Mouse (Mus musculus) stomach, postnatal 0 days (tissue): ENCODE data around the gene Susd3. TPM values are rescaled to one million over a fixed set of nuclear protein-coding genes. Genes with fewer than 3 reads are reported as not detected.

ENCODE experiments used
- ATAC-seq: fragments of 200-750 bp; cut with Nextera tagmentation; 2 replicates; pipeline ENCODE4 v1.8.0; 2017; ENCODE audit not compliant: low FRiP score, low TSS enrichment
- DNase-seq: peaks from one replicate; pipeline ENCODE4 v3.0.0-alpha.2; 2016; ENCODE audit warnings: low spot score
- H3K27ac ChIP-seq: fragments of 300-500 bp; sonication (generic); replicated peaks from 2 replicates; pipeline ENCODE4 v1.5.1; 2014; ENCODE audit warnings: mild to moderate bottlenecking, control low read depth
- H3K27me3 ChIP-seq: fragments of 300-500 bp; sonication (generic); 2 replicates; pipeline ENCODE4 v1.6.1; 2014; ENCODE audit warnings: low read length; ENCODE audit not compliant: control insufficient read depth, insufficient read depth
- H3K36me3 ChIP-seq: fragments of 300-500 bp; sonication (generic); 2 replicates; pipeline ENCODE4 v1.6.1; 2014; ENCODE audit warnings: low read length, mixed read lengths; ENCODE audit not compliant: control insufficient read depth, insufficient read depth
- H3K4me1 ChIP-seq: fragments of 300-500 bp; sonication (generic); replicated peaks from 2 replicates; pipeline ENCODE4 v1.6.1; 2014; ENCODE audit warnings: antibody characterized with exemption; ENCODE audit not compliant: control insufficient read depth, insufficient read depth
- H3K4me2 ChIP-seq: fragments of 300-500 bp; sonication (generic); replicated peaks from 2 replicates; pipeline ENCODE4 v1.6.1; 2014; ENCODE audit warnings: low read depth, mild to moderate bottlenecking, control low read depth, moderate library complexity
- H3K4me3 ChIP-seq: fragments of 300-500 bp; sonication (generic); 2 replicates; pipeline ENCODE4 v1.5.1; 2014; ENCODE audit warnings: low read depth, low read length, control low read depth
- H3K9ac ChIP-seq: fragments of 300-500 bp; sonication (generic); 2 replicates; pipeline ENCODE4 v1.6.1; 2014; ENCODE audit warnings: mild to moderate bottlenecking, low read length, control low read depth, mixed read lengths
- H3K9me3 ChIP-seq: fragments of 300-500 bp; sonication (generic); 2 replicates; pipeline ENCODE4 v1.6.1; 2016; ENCODE audit warnings: low read length; ENCODE audit not compliant: control insufficient read depth
- CTCF ChIP-seq: IDR thresholded peaks from 2 replicates; pipeline ENCODE4 v1.5.1; 2016; ENCODE audit warnings: antibody characterized with exemption, low read depth, mild to moderate bottlenecking, moderate library complexity
- EP300 ChIP-seq: optimal IDR thresholded peaks from 2 replicates; pipeline ENCODE3; 2016; ENCODE audit warnings: antibody characterized with exemption
- WGBS: fragments of 180-500 bp; shearing (Covaris S2); extraction: QIAGEN DNeasy Blood & Tissue Kit; methylation state at CpG from one replicate; pipeline ENCODE4 v1.1.7; 2014; 5-methylcytosine and 5-hydroxymethylcytosine counted together
- polyA plus RNA-seq: library from polyadenylated mRNA; unstranded; fragments of >200 nt; fragmentation: Nextera tagmentation; extraction: Ambion mirVana; gene quantifications from 2 replicates; pipeline ENCODE4 v1.2.1, GENCODE M21; 2015

Susd3 gene
- polyA plus RNA-seq, 1 experiment from 2014 or later, result 1.2 TPM

DNA sequence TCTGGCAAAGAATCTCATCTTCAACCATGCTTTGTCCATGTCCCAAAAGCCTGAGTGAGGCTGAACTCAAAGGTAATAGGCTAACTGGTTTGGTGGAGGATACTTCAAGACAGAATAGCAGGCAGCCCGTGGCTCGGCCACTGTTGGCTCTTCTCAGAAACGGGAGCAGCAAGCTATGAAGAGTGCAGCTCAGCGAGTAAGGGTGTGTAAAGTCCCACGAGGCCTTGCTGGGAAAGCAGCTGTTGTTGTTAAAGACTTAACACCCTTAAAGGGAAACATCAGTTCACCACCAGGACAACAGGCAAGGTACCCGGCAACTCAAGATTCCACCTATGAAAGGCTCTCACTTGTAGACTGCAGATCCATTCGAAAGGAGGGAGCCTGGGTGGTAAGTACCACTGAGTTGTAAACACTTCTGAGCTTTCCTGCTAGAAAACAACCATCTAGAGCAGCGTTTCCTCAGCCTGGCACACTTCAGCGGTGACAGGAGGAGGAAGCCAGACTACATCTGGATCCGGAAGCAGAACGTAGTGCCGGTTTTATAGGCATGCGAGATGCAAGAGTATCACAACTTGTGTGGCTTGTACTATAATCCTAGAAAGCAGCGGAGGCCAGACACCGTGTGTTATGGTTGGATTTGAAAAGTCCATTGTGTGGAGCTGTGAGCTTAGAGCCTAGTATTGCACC lies 11.7 kb upstream of the Susd3 start:
- Histone ChIP-seq H3K4me1 (no peaks in the 10 kb centered on the region), H3K9ac (no peak overlapping the region), H3K36me3 (no peaks in the 10 kb centered on the region), H3K27ac (no peak overlapping the region), H3K27me3 (no peaks in the 10 kb centered on the region), H3K9me3 (no peaks in the 10 kb centered on the region), H3K4me3 (no peak overlapping the region), H3K4me2 (no peak overlapping the region)
- TF ChIP-seq EP300, result no peak
- TF ChIP-seq CTCF, result no peak
- no peak for ATAC-seq
- WGBS, result 67% methylated on average over 15 of the region's 15 CpGs
- no peak for DNase-seq

GRCm38 (mm10) chr13:49257819-49258313 lies 9.4 kb upstream of the Susd3 start:
- DNase-seq (no peak), ATAC-seq (no peak)
- Histone ChIP-seq H3K9ac (no peak overlapping the region), H3K4me1 (no peaks in the 10 kb centered on the region), H3K9me3 (no peaks in the 10 kb centered on the region), H3K27me3 (no peaks in the 10 kb centered on the region), H3K4me2 (no peak overlapping the region), H3K27ac (no peak overlapping the region), H3K36me3 (no peaks in the 10 kb centered on the region), H3K4me3 (no peak overlapping the region)
- TF ChIP-seq EP300 (no peak), CTCF (no peak)
- WGBS, result 70% methylated on average over 3 of the region's 3 CpGs

- no peak for DNase-seq
- H3K4me1 ChIP-seq, result 0 out of 2 replicates have a peak, but pooled peaks cover 2% of the 10 kb centered on the region
- H3K4me3 ChIP-seq, result no peak overlapping the region
- H3K36me3 ChIP-seq, result no peaks in the 10 kb centered on the region
- no peaks in the 10 kb centered on the region for H3K9me3 ChIP-seq
- no peaks in the 10 kb centered on the region; the same call in 1 of the 2 replicates for H3K27me3 ChIP-seq
- no peak overlapping the region for H3K4me2 ChIP-seq
- 88% methylated on average over 13 of the region's 13 CpGs for whole genome bisulfite sequencing
- H3K27ac ChIP-seq, result no peak overlapping the region
- no peak for ATAC-seq
- no peak for TF ChIP-seq CTCF
- TF ChIP-seq EP300, result no peak
- H3K9ac ChIP-seq, result no peak overlapping the region
Measured at GRCm38 (mm10) chr13:49252746-49253145, 4.2 kb upstream of the Susd3 start.

GRCm38 (mm10) chr13:49252113-49252512 lies 3.6 kb upstream of the Susd3 start:
- Histone ChIP-seq H3K4me2 (no peak overlapping the region), H3K4me1 (0 out of 2 replicates have a peak, but pooled peaks cover 3% of the 10 kb centered on the region), H3K4me3 (no peak overlapping the region), H3K27ac (no peak overlapping the region), H3K9ac (no peak overlapping the region), H3K27me3 (no peaks in the 10 kb centered on the region; the same call in 1 of the 2 replicates), H3K9me3 (no peaks in the 10 kb centered on the region), H3K36me3 (no peaks in the 10 kb centered on the region)
- no peak for TF ChIP-seq CTCF
- no peak for TF ChIP-seq EP300
- no peak for ATAC-seq
- WGBS, result 52% methylated on average over 2 of the region's 2 CpGs
- DNase-seq, result no peak

DNA sequence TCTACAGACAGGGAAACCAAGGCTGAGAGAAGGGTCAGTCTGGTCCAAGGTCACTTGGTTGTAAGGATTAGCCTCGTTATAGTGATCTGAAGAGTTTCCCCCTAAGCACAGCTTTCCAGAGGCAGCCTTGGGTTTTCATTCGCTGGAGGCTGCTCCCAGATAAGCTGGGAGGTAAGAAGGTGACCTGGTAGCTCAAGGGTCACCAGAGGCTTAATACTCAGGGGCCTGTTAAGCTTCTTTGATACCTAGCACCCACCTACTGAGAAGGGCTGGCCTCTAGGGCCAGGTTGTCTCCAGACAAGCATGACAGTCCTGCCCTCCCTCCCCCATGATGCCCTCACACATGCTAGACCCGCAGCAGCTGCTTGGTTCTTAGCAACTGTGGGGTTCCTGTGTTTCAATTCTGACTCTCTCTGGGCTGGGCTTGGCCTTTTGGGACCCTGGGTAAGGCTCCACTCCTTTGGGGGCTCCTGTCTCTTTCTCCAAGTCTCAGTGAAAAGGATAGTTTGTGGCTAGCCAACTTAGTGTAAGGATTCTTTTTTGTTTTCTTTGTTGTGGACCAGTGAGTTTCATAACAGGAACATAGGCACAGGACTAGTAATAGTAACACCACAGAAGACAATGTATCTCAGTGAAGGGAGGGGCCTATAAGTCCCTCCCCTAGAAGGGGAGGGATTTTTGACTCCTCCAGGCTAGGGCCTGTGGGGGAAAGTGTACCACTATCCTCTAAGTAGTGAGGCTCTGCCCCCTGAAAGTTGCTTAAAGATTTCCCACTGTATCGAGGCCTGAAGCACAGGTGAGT lies 2.4 kb upstream of the Susd3 start:
- ATAC-seq, result no peak
- no peak overlapping the region for H3K4me3 ChIP-seq
- H3K27me3 ChIP-seq, result no peaks in the 10 kb centered on the region; the same call in 1 of the 2 replicates
- WGBS, result 47% methylated on average over 4 of the region's 4 CpGs
- H3K9me3 ChIP-seq, result no peaks in the 10 kb centered on the region
- no peak overlapping the region for H3K27ac ChIP-seq
- H3K36me3 ChIP-seq, result no peaks in the 10 kb centered on the region
- no peak overlapping the region for H3K4me2 ChIP-seq
- no peak for TF ChIP-seq EP300
- H3K4me1 ChIP-seq, result 0 out of 2 replicates have a peak, but pooled peaks cover 3% of the 10 kb centered on the region
- H3K9ac ChIP-seq, result no peak overlapping the region
- no peak for DNase-seq
